Mouse (Mus musculus) small intestine, adult 2 months (tissue): ENCODE results near the gene Tnfaip8l1.

Experiments used
- CTCF ChIP-seq: fragments of 200-500 bp; IDR thresholded peaks from 2 replicates; pipeline ENCODE4 v1.5.1; 2012; ENCODE audit warnings: low read depth, mild to moderate bottlenecking, control low read depth, inconsistent platforms, low read length, moderate library complexity, mixed read lengths; ENCODE audit not compliant: insufficient replicate concordance, insufficient read length; ENCODE audit errors: extremely low read depth
- POLR2A ChIP-seq: fragments of 200-500 bp; IDR thresholded peaks from 2 replicates; pipeline ENCODE4 v1.6.1; 2012; ENCODE audit warnings: low read depth, mild to moderate bottlenecking, control low read depth, inconsistent platforms, low read length, moderate library complexity

GRCm38 (mm10) chr17:56133457-56134363 lies 28.6 kb upstream of the Tnfaip8l1 start:
- TF ChIP-seq POLR2A = peak; percentile 64
- no peak; the same call in 1 of the 2 replicates for TF ChIP-seq CTCF
